In the genomic region with DNA sequence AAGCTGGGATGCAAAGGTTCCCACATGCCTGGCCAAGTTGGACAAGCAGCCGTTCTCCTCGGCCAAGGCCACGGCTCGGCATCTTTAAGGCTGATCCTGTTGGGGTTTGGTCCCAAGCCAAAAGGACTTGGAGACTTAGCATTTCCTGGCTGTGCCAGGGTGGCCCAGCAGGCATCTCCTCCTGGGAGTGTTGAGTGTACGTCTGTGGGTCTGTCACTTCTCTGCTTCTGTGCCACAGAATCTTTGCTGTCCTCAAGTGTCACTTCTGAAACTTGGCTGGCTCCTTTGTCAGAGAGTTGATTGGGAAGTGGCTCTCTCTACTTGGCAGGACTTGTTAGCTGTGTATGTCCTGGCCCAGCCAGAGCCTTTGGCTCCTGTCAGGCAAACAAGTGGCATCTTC, we compare ENCODE assay signal across 10 mouse cellular contexts. TPM values are rescaled to one million over a fixed set of nuclear protein-coding genes. Genes with fewer than 3 reads are reported as not detected.
A peak's percentile ranks its signal among the peaks of the same experiment; 100 is the strongest.
DNase-seq lines count a peak whose midpoint lies in the region; ATAC-seq and TF ChIP-seq lines count a peak whose summit lies in the region.
"Had no signal": no experiment of that assay in that cellular context is flagged by ENCODE, and none has a peak within 500 bp of the region (broad histone marks: within the 10 kb centered on the region; RNA-seq: fewer than 3 reads in every experiment).

No protein-coding gene starts in this region.

- ATAC-seq in hindbrain, embryonic 15.5 days (ENCODE audit: low FRiP score, low read depth): 0 out of 2 replicates have a peak, but pooled peaks have one; percentile 16
- no peak for ATAC-seq in hindbrain, embryonic 12.5 days (ENCODE audit: low FRiP score)
- no peak; the same call in 1 of the 2 replicates for ATAC-seq in midbrain, postnatal 0 days (ENCODE audit: low FRiP score)
- no peak for ATAC-seq in midbrain, embryonic 13.5 days

- H3K27me3 ChIP-seq in hindbrain, embryonic 15.5 days: no peaks in the 10 kb centered on the region
- H3K27me3 ChIP-seq in hindbrain, embryonic 12.5 days: peaks cover 6% of the 10 kb centered on the region
- H3K27me3 ChIP-seq in midbrain, postnatal 0 days (ENCODE audit: insufficient read depth, low read length): no peaks in the 10 kb centered on the region
- H3K27me3 ChIP-seq in midbrain, embryonic 13.5 days: no peaks in the 10 kb centered on the region
- H3K27me3 ChIP-seq: limb, embryonic 12.5 days had no signal

- TF ChIP-seq CTCF in midbrain, postnatal 0 days (IDR thresholded peaks at IDR 0.05): no peak

- 62% methylated on average over 5 of the region's 5 CpGs for WGBS in hindbrain, embryonic 15.5 days
- WGBS in hindbrain, embryonic 12.5 days: 84% methylated on average over 5 of the region's 5 CpGs
- 73% methylated on average over 5 of the region's 5 CpGs for WGBS in midbrain, postnatal 0 days
- WGBS in midbrain, embryonic 13.5 days: 70% methylated on average over 5 of the region's 5 CpGs

- no peak overlapping the region for H3K4me3 ChIP-seq in hindbrain, embryonic 15.5 days
- H3K4me3 ChIP-seq in hindbrain, embryonic 12.5 days: no peak overlapping the region
- no peak overlapping the region for H3K4me3 ChIP-seq in midbrain, postnatal 0 days (ENCODE audit: low read depth, low read length)
- H3K4me3 ChIP-seq in midbrain, embryonic 13.5 days (replicated peaks): no peak overlapping the region
- H3K4me3 ChIP-seq: limb, embryonic 12.5 days had no signal

- H3K36me3 ChIP-seq in hindbrain, embryonic 15.5 days: no peaks in the 10 kb centered on the region
- H3K36me3 ChIP-seq in hindbrain, embryonic 12.5 days: no peaks in the 10 kb centered on the region
- no peaks in the 10 kb centered on the region for H3K36me3 ChIP-seq in midbrain, postnatal 0 days (ENCODE audit: insufficient read depth, low read length)
- no peaks in the 10 kb centered on the region for H3K36me3 ChIP-seq in midbrain, embryonic 13.5 days
- H3K36me3 ChIP-seq: limb, embryonic 12.5 days had no signal

- H3K9ac ChIP-seq in hindbrain, embryonic 15.5 days: no peak overlapping the region
- no peak overlapping the region for H3K9ac ChIP-seq in hindbrain, embryonic 12.5 days
- no peak overlapping the region for H3K9ac ChIP-seq in midbrain, postnatal 0 days (replicated peaks; ENCODE audit: low read length, poor library complexity, severe bottlenecking)
- no peak overlapping the region for H3K9ac ChIP-seq in midbrain, embryonic 13.5 days (replicated peaks)
- H3K9ac ChIP-seq: limb, embryonic 12.5 days had no signal

- no peaks in the 10 kb centered on the region for H3K9me3 ChIP-seq in hindbrain, embryonic 15.5 days
- H3K9me3 ChIP-seq in hindbrain, embryonic 12.5 days (replicated peaks): no peaks in the 10 kb centered on the region
- no peaks in the 10 kb centered on the region for H3K9me3 ChIP-seq in midbrain, postnatal 0 days (ENCODE audit: low read length)
- no peaks in the 10 kb centered on the region for H3K9me3 ChIP-seq in midbrain, embryonic 13.5 days
- H3K9me3 ChIP-seq: limb, embryonic 12.5 days had no signal

- peak overlapping the region; percentile 40; the same call in 1 of the 2 replicates for H3K27ac ChIP-seq in hindbrain, embryonic 15.5 days (replicated peaks)
- no peak overlapping the region for H3K27ac ChIP-seq in hindbrain, embryonic 12.5 days
- no peak overlapping the region for H3K27ac ChIP-seq in midbrain, postnatal 0 days (ENCODE audit: low read depth, low read length)
- no peak overlapping the region for H3K27ac ChIP-seq in midbrain, embryonic 13.5 days
- H3K27ac ChIP-seq: limb, embryonic 12.5 days had no signal

- peaks cover 30% of the 10 kb centered on the region for H3K4me1 ChIP-seq in hindbrain, embryonic 15.5 days (replicated peaks)
- H3K4me1 ChIP-seq in hindbrain, embryonic 12.5 days: peaks cover 30% of the 10 kb centered on the region
- H3K4me1 ChIP-seq in midbrain, postnatal 0 days (ENCODE audit: insufficient read depth, low read length): no peaks in the 10 kb centered on the region; the same call in 1 of the 2 replicates
- H3K4me1 ChIP-seq in midbrain, embryonic 13.5 days (replicated peaks): peaks cover 24% of the 10 kb centered on the region

- H3K4me2 ChIP-seq in hindbrain, embryonic 15.5 days: no peak overlapping the region
- no peak overlapping the region for H3K4me2 ChIP-seq in hindbrain, embryonic 12.5 days (replicated peaks)
- H3K4me2 ChIP-seq in midbrain, postnatal 0 days (ENCODE audit: low read depth, low read length, poor library complexity, severe bottlenecking): no peak overlapping the region
- no peak overlapping the region for H3K4me2 ChIP-seq in midbrain, embryonic 13.5 days (replicated peaks)
- H3K4me2 ChIP-seq: limb, embryonic 12.5 days had no signal

- peak; percentile 76 for DNase-seq in midbrain, postnatal 0 days (ENCODE audit: low spot score)
- peak; percentile 90 for DNase-seq in cerebellum, adult 9-11 months
- DNase-seq in ovary, postnatal 36 days (ENCODE audit: low spot score): peak; percentile 69
- no peak for DNase-seq in embryo, embryonic 10 days (ENCODE audit: low spot score)
- no peak for DNase-seq in right cerebral cortex, postnatal 25 days
- DNase-seq: spleen, adult 18-20 months had no signal

RNA-seq across cellular contexts. Expression of a gene that starts 13.4 kb away (rescaled TPM):
- polyA plus RNA-seq in hindbrain, embryonic 15.5 days (2015; fragmentation: Nextera tagmentation; extraction: Ambion mirVana): 2.0 and 2.8 TPM in 2 replicates
- polyA plus RNA-seq in hindbrain, embryonic 12.5 days (2016; fragmentation: Nextera tagmentation; extraction: Ambion mirVana): 2.5 and 3.3 TPM in 2 replicates
- 4.7 and 9.4 TPM in 2 replicates for total RNA-seq in midbrain, postnatal 0 days (2014; rRNA removed)
- 0.87 and 0.99 TPM in 2 replicates for polyA plus RNA-seq in midbrain, postnatal 0 days (2015; fragmentation: Nextera tagmentation; extraction: Ambion mirVana)
- 1.1 and 2.3 TPM in 2 replicates for polyA plus RNA-seq in midbrain, embryonic 13.5 days (2015; fragmentation: Nextera tagmentation; extraction: Ambion mirVana)

RNA-seq across cellular contexts. Expression of a gene that starts 14.6 kb away (rescaled TPM):
- polyA plus RNA-seq in hindbrain, embryonic 15.5 days (2015; fragmentation: Nextera tagmentation; extraction: Ambion mirVana): 0.25 and 0.63 TPM in 2 replicates
- not detected in 2 replicates for polyA plus RNA-seq in hindbrain, embryonic 12.5 days (2016; fragmentation: Nextera tagmentation; extraction: Ambion mirVana)
- total RNA-seq in midbrain, postnatal 0 days (2014; rRNA removed): not detected in 2 replicates
- not detected in 2 replicates for polyA plus RNA-seq in midbrain, postnatal 0 days (2015; fragmentation: Nextera tagmentation; extraction: Ambion mirVana)
- polyA plus RNA-seq in midbrain, embryonic 13.5 days (2015; fragmentation: Nextera tagmentation; extraction: Ambion mirVana): 0.35 TPM in 1 of 2 replicates, not detected in the other

Comparison
In these comparisons a context has a peak if more than half of its experiments do, and no peak if none do; other contexts are left out.
1. DNase-seq: peak in midbrain, postnatal 0 days (single experiment), cerebellum, adult 9-11 months (single experiment) and ovary, postnatal 36 days (single experiment); none in embryo, embryonic 10 days (single experiment) and right cerebral cortex, postnatal 25 days (single experiment).